10 mouse cellular contexts compared by ENCODE assay signal in the genomic region with DNA sequence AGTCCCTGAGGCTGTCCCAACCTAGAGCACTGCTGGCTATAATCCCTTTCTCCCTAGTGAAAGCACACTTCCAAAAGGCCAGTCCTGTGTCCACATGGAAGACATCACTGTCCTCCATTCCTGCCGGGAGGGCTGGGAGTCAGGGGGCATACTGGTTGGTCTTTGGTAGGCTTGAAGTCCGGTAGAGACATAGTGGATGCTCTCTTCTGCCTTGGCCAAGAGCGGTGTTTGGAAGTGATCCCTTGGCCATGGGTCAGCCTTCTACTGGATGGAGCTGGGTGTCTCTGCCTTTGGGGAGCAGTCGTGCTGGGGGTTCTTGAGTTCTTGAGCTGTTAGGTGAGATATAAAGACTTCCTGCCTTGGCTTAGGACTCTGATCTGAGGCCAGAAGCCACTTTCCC. TPM values are rescaled to one million over a fixed set of nuclear protein-coding genes. Genes with fewer than 3 reads are reported as not detected.
DNase-seq lines count a peak whose midpoint lies in the region; ATAC-seq lines count a peak whose summit lies in the region.
"Had no signal": no experiment of that assay in that cellular context is flagged by ENCODE, and none has a peak within 500 bp of the region (broad histone marks: within the 10 kb centered on the region; RNA-seq: fewer than 3 reads in every experiment).

No protein-coding gene starts in this region.

- intact Hi-C loops in heart, postnatal 25 days (cut with DNase I), result no loop called here

- peaks cover 15 to 18% of the 10 kb centered on the region in 2 experiments for H3K4me1 ChIP-seq in heart, embryonic 14.5 days (ENCODE audit: control insufficient read depth in 2 of 2, insufficient read depth in 2 of 2, low read length in 2 of 2)
- H3K4me1 ChIP-seq in hindbrain, embryonic 12.5 days, result peaks cover 41% of the 10 kb centered on the region
- peaks cover 39% of the 10 kb centered on the region for H3K4me1 ChIP-seq in midbrain, embryonic 15.5 days

- H3K36me3 ChIP-seq in heart, embryonic 14.5 days (ENCODE audit: control insufficient read depth, insufficient read depth, low read length), result no peaks in the 10 kb centered on the region
- no peaks in the 10 kb centered on the region for H3K36me3 ChIP-seq in hindbrain, embryonic 12.5 days
- H3K36me3 ChIP-seq in midbrain, embryonic 15.5 days (replicated peaks), result no peaks in the 10 kb centered on the region

- peaks cover 16% of the 10 kb centered on the region for H3K27me3 ChIP-seq in heart, embryonic 14.5 days (ENCODE audit: control insufficient read depth, insufficient read depth, low read length)
- peaks cover 31% of the 10 kb centered on the region for H3K27me3 ChIP-seq in hindbrain, embryonic 12.5 days
- H3K27me3 ChIP-seq in midbrain, embryonic 15.5 days (replicated peaks), result no peaks in the 10 kb centered on the region; the same call in 1 of the 2 replicates

- no peak for DNase-seq in heart, postnatal 25 days (ENCODE audit: low spot score)
- peak; percentile 69 to 72 for DNase-seq in cerebellum, postnatal 25 days
- DNase-seq in adrenal gland, adult 2 months, result no peak
- DNase-seq in right cerebral cortex, postnatal 14 days, result no peak
- DNase-seq in spleen, postnatal 4 days (ENCODE audit: low spot score in 2 of 2), result no peak
- DNase-seq: adrenal gland, adult 8-10 months; layer of hippocampus, postnatal 36 days had no signal

- peak overlapping the region; percentile 57 to 67 for H3K4me3 ChIP-seq in heart, embryonic 14.5 days (ENCODE audit: control insufficient read depth in 1 of 2, insufficient read depth in 1 of 2, low read depth in 1 of 2, low read length in 2 of 2)
- peak overlapping the region; percentile 50 for H3K4me3 ChIP-seq in hindbrain, embryonic 12.5 days
- H3K4me3 ChIP-seq in midbrain, embryonic 15.5 days, result peak overlapping the region; percentile 60

- H3K9me3 ChIP-seq in heart, embryonic 14.5 days (ENCODE audit: control insufficient read depth, low read length), result no peaks in the 10 kb centered on the region
- H3K9me3 ChIP-seq in hindbrain, embryonic 12.5 days (replicated peaks), result no peaks in the 10 kb centered on the region
- H3K9me3 ChIP-seq in midbrain, embryonic 15.5 days, result no peaks in the 10 kb centered on the region

- H3K9ac ChIP-seq in heart, embryonic 14.5 days (ENCODE audit: low read length), result peak overlapping the region; percentile 79
- H3K9ac ChIP-seq in hindbrain, embryonic 12.5 days, result peak overlapping the region; percentile 77
- peak overlapping the region; percentile 78 for H3K9ac ChIP-seq in midbrain, embryonic 15.5 days

- no peak overlapping the region for H3K27ac ChIP-seq in heart, embryonic 14.5 days (replicated peaks in 1 of 2; ENCODE audit: control insufficient read depth in 1 of 2, insufficient read depth in 1 of 2, low read depth in 2 of 2, low read length in 2 of 2)
- peak overlapping the region; percentile 73; the same call in 1 of the 2 replicates for H3K27ac ChIP-seq in hindbrain, embryonic 12.5 days
- H3K27ac ChIP-seq in midbrain, embryonic 15.5 days, result no peak overlapping the region

- H3K4me2 ChIP-seq in heart, embryonic 14.5 days (ENCODE audit: low read length), result peak overlapping the region; percentile 83
- H3K4me2 ChIP-seq in hindbrain, embryonic 12.5 days (replicated peaks), result peak overlapping the region; percentile 84
- peak overlapping the region; percentile 85 for H3K4me2 ChIP-seq in midbrain, embryonic 15.5 days

- no peak for ATAC-seq in heart, embryonic 14.5 days (ENCODE audit: insufficient number of reproducible peaks, insufficient read depth, low FRiP score, low read depth)
- no peak for ATAC-seq in hindbrain, embryonic 12.5 days (ENCODE audit: low FRiP score)
- ATAC-seq in midbrain, embryonic 15.5 days (replicated peaks), result no peak

- 66% methylated on average over 4 of the region's 4 CpGs for WGBS in heart, embryonic 14.5 days
- WGBS in hindbrain, embryonic 12.5 days, result 72% methylated on average over 4 of the region's 4 CpGs
- 74% methylated on average over 4 of the region's 4 CpGs for WGBS in midbrain, embryonic 15.5 days

RNA-seq across cellular contexts. Expression of a gene that starts 1.4 kb away (rescaled TPM):
- polyA plus RNA-seq in heart, embryonic 14.5 days (2014; fragmentation: Nextera tagmentation; extraction: Ambion mirVana), result 2.2 and 2.8 TPM in 2 replicates
- total RNA-seq in heart, postnatal 25 days (2021), result under 1 TPM; 0.34 to 0.36 TPM
- polyA plus RNA-seq in hindbrain, embryonic 12.5 days (2016; fragmentation: Nextera tagmentation; extraction: Ambion mirVana), result 13.5 and 14.1 TPM in 2 replicates
- 16.0 TPM in 2 replicates for polyA plus RNA-seq in midbrain, embryonic 15.5 days (2015; fragmentation: Nextera tagmentation; extraction: Ambion mirVana)
- total RNA-seq in adrenal gland, adult 2 months (2021), result 1 to 10 TPM; 3.7 to 5.5 TPM
- 5.6 and 5.9 TPM in 2 replicates for polyA plus RNA-seq in adrenal gland, adult 2 months (2012; rRNA removed)

Comparison
In these comparisons a context has a peak if more than half of its experiments do, and no peak if none do; other contexts are left out.
1. DNase-seq: peak in cerebellum, postnatal 25 days (2 of 2); none in heart, postnatal 25 days (single experiment), adrenal gland, adult 2 months (single experiment), right cerebral cortex, postnatal 14 days (single experiment) and spleen, postnatal 4 days (0 of 2).
2. Peak in every context shown above with its lines, with median percentiles within 50 percentile points of each other: H3K4me2 ChIP-seq, H3K4me3 ChIP-seq and H3K9ac ChIP-seq.